ENCODE assay signal across 27 mouse cellular contexts in the genomic region with DNA sequence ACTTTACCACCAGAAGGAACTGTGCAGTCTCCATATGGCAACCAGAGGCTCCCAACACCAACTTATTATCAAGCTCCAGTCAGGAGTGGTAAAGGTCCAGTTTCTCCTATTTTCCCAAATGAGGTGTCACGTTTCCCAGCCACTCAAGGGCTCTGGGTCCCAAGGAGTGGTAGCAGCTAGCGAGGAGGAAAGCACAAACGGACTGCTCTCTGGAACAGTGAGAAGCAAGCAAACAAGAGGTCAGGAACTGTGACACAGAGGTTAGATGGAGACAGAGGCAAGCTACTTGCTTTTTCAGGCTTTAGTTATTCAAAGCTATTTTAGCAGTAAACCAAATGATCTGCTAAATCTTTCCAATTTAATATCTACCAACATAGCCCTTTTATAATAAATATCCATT. TPM values are rescaled to one million over a fixed set of nuclear protein-coding genes. Genes with fewer than 3 reads are reported as not detected.
DNase-seq lines count a peak whose midpoint lies in the region; ATAC-seq and TF ChIP-seq lines count a peak whose summit lies in the region.
"Had no signal": no experiment of that assay in that cellular context is flagged by ENCODE, and none has a peak within 500 bp of the region (broad histone marks: within the 10 kb centered on the region; RNA-seq: fewer than 3 reads in every experiment).

No protein-coding gene starts in this region.

- H3K27me3 ChIP-seq in kidney, adult 2 months (replicated peaks; ENCODE audit: control insufficient read depth, insufficient read depth, low read length), result no peaks in the 10 kb centered on the region
- no peaks in the 10 kb centered on the region for H3K27me3 ChIP-seq in neural tube, embryonic 13.5 days
- H3K27me3 ChIP-seq in neural tube, embryonic 15.5 days (replicated peaks), result no peaks in the 10 kb centered on the region
- no peaks in the 10 kb centered on the region for H3K27me3 ChIP-seq in embryonic facial prominence, embryonic 10.5 days (replicated peaks; ENCODE audit: low read depth, poor library complexity, severe bottlenecking)
- H3K27me3 ChIP-seq: liver, embryonic 13.5 days; megakaryocyte, embryonic 14.5 days; midbrain, embryonic 13.5 days; stomach, embryonic 15.5 days had no signal

- H3K4me3 ChIP-seq in kidney, adult 2 months (ENCODE audit: insufficient read depth, low read depth, low read length), result no peak overlapping the region
- H3K4me3 ChIP-seq in neural tube, embryonic 13.5 days, result no peak overlapping the region
- no peak overlapping the region for H3K4me3 ChIP-seq in neural tube, embryonic 15.5 days (replicated peaks)
- no peak overlapping the region for H3K4me3 ChIP-seq in embryonic facial prominence, embryonic 10.5 days
- H3K4me3 ChIP-seq: forebrain, embryonic 10.5 days; left cerebral cortex, adult 2 months; liver, embryonic 13.5 days; megakaryocyte, embryonic 14.5 days; midbrain, embryonic 13.5 days; stomach, embryonic 15.5 days had no signal

- intact Hi-C loops in heart, postnatal 36 days (cut with DNase I), result loop anchor here (5.0 kb wide), 1 partner anchor 167 kb away; no protein-coding TSS in a partner anchor

- 34% methylated on average over 3 of the region's 3 CpGs for WGBS in kidney, adult 2 months
- WGBS in neural tube, embryonic 13.5 days, result 49% methylated on average over 3 of the region's 3 CpGs
- WGBS in neural tube, embryonic 15.5 days, result 54% methylated on average over 3 of the region's 3 CpGs
- 19% methylated on average over 3 of the region's 3 CpGs for WGBS in embryonic facial prominence, embryonic 10.5 days

- H3K9ac ChIP-seq in neural tube, embryonic 13.5 days, result 0 out of 2 replicates have a peak overlapping the region, but pooled peaks have one; percentile 17
- no peak overlapping the region for H3K9ac ChIP-seq in neural tube, embryonic 15.5 days (replicated peaks)
- H3K9ac ChIP-seq: liver, embryonic 13.5 days; lung, embryonic 14.5 days; midbrain, embryonic 13.5 days; stomach, embryonic 15.5 days had no signal

- peak; percentile 17 for DNase-seq in kidney, adult 2 months
- DNase-seq in kidney, postnatal 14 days, result no peak
- DNase-seq in embryonic facial prominence, embryonic 10.5 days (ENCODE audit: low spot score), result peak; percentile 20
- DNase-seq in heart, postnatal 36 days, result no peak
- DNase-seq in thymus, postnatal 0 days (ENCODE audit: low spot score), result no peak
- DNase-seq: adrenal gland, adult 8-10 months; cerebellum, adult 11-12 months; cerebellum, postnatal 10 days; gastrocnemius, postnatal 14 days; heart, adult 11 months; kidney, adult 8-10 months; kidney, postnatal 25 days; left cerebral cortex, postnatal 4 days; liver, embryonic 13.5 days; lung, embryonic 14.5 days; lung, postnatal 36 days; thymus, adult 18-20 months; thymus, postnatal 4 days had no signal

- TF ChIP-seq POLR2A in kidney, adult 2 months (IDR thresholded peaks at IDR 0.05; ENCODE audit: low read depth, low read length), result no peak

- no peak for TF ChIP-seq CTCF in kidney, adult 2 months (conservative IDR thresholded peaks at IDR 0.05; ENCODE audit: insufficient read depth, insufficient read length, low read depth, low read length)

- H3K27ac ChIP-seq in kidney, adult 2 months (ENCODE audit: insufficient read depth, low read depth, low read length), result no peak overlapping the region
- H3K27ac ChIP-seq in neural tube, embryonic 13.5 days (replicated peaks), result 0 out of 2 replicates have a peak overlapping the region, but pooled peaks have one; percentile 23
- H3K27ac ChIP-seq in neural tube, embryonic 15.5 days (replicated peaks), result no peak overlapping the region
- H3K27ac ChIP-seq in embryonic facial prominence, embryonic 10.5 days (replicated peaks), result no peak overlapping the region
- H3K27ac ChIP-seq: forebrain, embryonic 10.5 days; left cerebral cortex, adult 2 months; liver, embryonic 13.5 days; midbrain, embryonic 13.5 days; stomach, embryonic 15.5 days had no signal

- no peaks in the 10 kb centered on the region for H3K9me3 ChIP-seq in neural tube, embryonic 13.5 days
- H3K9me3 ChIP-seq in neural tube, embryonic 15.5 days (replicated peaks), result no peaks in the 10 kb centered on the region
- H3K9me3 ChIP-seq in embryonic facial prominence, embryonic 10.5 days, result no peaks in the 10 kb centered on the region
- H3K9me3 ChIP-seq: forebrain, embryonic 10.5 days; liver, embryonic 13.5 days; megakaryocyte, embryonic 14.5 days; midbrain, embryonic 13.5 days; stomach, embryonic 15.5 days had no signal

- H3K36me3 ChIP-seq in kidney, adult 2 months (ENCODE audit: control insufficient read depth, insufficient read depth, low read length), result no peaks in the 10 kb centered on the region
- H3K36me3 ChIP-seq in neural tube, embryonic 13.5 days, result no peaks in the 10 kb centered on the region
- H3K36me3 ChIP-seq in neural tube, embryonic 15.5 days, result no peaks in the 10 kb centered on the region
- no peaks in the 10 kb centered on the region for H3K36me3 ChIP-seq in embryonic facial prominence, embryonic 10.5 days (replicated peaks)
- H3K36me3 ChIP-seq: forebrain, embryonic 10.5 days; liver, embryonic 13.5 days; midbrain, embryonic 13.5 days; stomach, embryonic 15.5 days had no signal

- ATAC-seq in neural tube, embryonic 13.5 days (ENCODE audit: low read depth), result no peak
- no peak for ATAC-seq in neural tube, embryonic 15.5 days (ENCODE audit: low FRiP score)
- ATAC-seq: forebrain, embryonic 16.5 days; midbrain, embryonic 13.5 days had no signal

- peak overlapping the region; percentile 63; the same call in 1 of the 2 replicates for H3K4me2 ChIP-seq in neural tube, embryonic 13.5 days
- H3K4me2 ChIP-seq in neural tube, embryonic 15.5 days, result no peak overlapping the region
- H3K4me2 ChIP-seq: heart, embryonic 11.5 days; liver, embryonic 13.5 days; lung, embryonic 14.5 days; midbrain, embryonic 13.5 days; stomach, embryonic 15.5 days had no signal

- H3K4me1 ChIP-seq in kidney, adult 2 months (ENCODE audit: control insufficient read depth, insufficient read depth, low read length), result peaks cover 20% of the 10 kb centered on the region; the same call in 1 of the 2 replicates
- peaks cover 34% of the 10 kb centered on the region for H3K4me1 ChIP-seq in neural tube, embryonic 13.5 days (replicated peaks)
- H3K4me1 ChIP-seq in neural tube, embryonic 15.5 days, result peaks cover 28% of the 10 kb centered on the region
- peaks cover 22% of the 10 kb centered on the region for H3K4me1 ChIP-seq in embryonic facial prominence, embryonic 10.5 days

RNA-seq across cellular contexts. Expression of a gene that starts 3.2 kb away (rescaled TPM):
- 74.9 and 75.0 TPM in 2 replicates for polyA plus RNA-seq in kidney, adult 2 months (2012; rRNA removed)
- polyA plus RNA-seq in neural tube, embryonic 13.5 days (2015; fragmentation: Nextera tagmentation; extraction: Ambion mirVana), result 99.8 and 100 TPM in 2 replicates
- 89.7 and 97.4 TPM in 2 replicates for polyA plus RNA-seq in neural tube, embryonic 15.5 days (2015; fragmentation: Nextera tagmentation; extraction: Ambion mirVana)
- 29.9 and 34.2 TPM in 2 replicates for polyA plus RNA-seq in embryonic facial prominence, embryonic 10.5 days (2016; fragmentation: Nextera tagmentation; extraction: Ambion mirVana)
- 100 to 1,000 TPM; 120 to 125 TPM for total RNA-seq in heart, postnatal 36 days (2021)
- 29.1 and 31.0 TPM in 2 replicates for polyA plus RNA-seq in thymus, postnatal 0 days (2015; fragmentation: Nextera tagmentation; extraction: Ambion mirVana)

Comparison
In these comparisons a context has a peak if more than half of its experiments do, and no peak if none do; other contexts are left out.
1. DNase-seq: peak in kidney, adult 2 months (single experiment) and embryonic facial prominence, embryonic 10.5 days (single experiment); none in kidney, postnatal 14 days (single experiment), heart, postnatal 36 days (0 of 2) and thymus, postnatal 0 days (single experiment).